Mouse (Mus musculus) bone marrow, adult 2 months (tissue): ENCODE data around the gene Slc6a17.

Source experiments
- CTCF ChIP-seq: fragments of 200-500 bp; IDR thresholded peaks from 2 replicates; pipeline ENCODE4 v1.5.1; 2011; ENCODE audit warnings: low read length, control low read depth; ENCODE audit not compliant: control insufficient read depth, insufficient read depth
- POLR2A ChIP-seq: fragments of 200-500 bp; IDR thresholded peaks from 2 replicates; pipeline ENCODE4 v1.6.1; 2011; ENCODE audit warnings: low read depth, mild to moderate bottlenecking, control low read depth, low read length, borderline replicate concordance; ENCODE audit not compliant: control insufficient read depth

GRCm38 (mm10) chr3:107554842-107555241, 37.0 kb upstream of the Slc6a17 start, which contains the start of gene Ubl4b:
- TF ChIP-seq POLR2A (no peak), CTCF (no peak)
